Mouse (Mus musculus) C2C12 (cell line): Measurements from ENCODE around the gene Dixdc1.

Experiments
- CEBPB ChIP-seq: IDR thresholded peaks from one replicate; pipeline ENCODE4 v1.6.1; 2011; ENCODE audit warnings: low read depth, mild to moderate bottlenecking, control low read depth, moderate library complexity
- CTCF ChIP-seq: IDR thresholded peaks from one replicate; pipeline ENCODE4 v1.5.1; 2011; ENCODE audit not compliant: control insufficient read depth, insufficient read depth, insufficient read length
- MAX ChIP-seq: IDR thresholded peaks from one replicate; pipeline ENCODE4 v1.6.1; 2011; ENCODE audit warnings: mild to moderate bottlenecking, control low read depth
- MYOD1 ChIP-seq: IDR thresholded peaks from one replicate; pipeline ENCODE4 v1.6.1; 2011; ENCODE audit warnings: low read depth; ENCODE audit not compliant: control insufficient read depth, insufficient read length
- MYOG ChIP-seq: IDR thresholded peaks from one replicate; pipeline ENCODE4 v1.6.1; 2011; ENCODE audit not compliant: control insufficient read depth, insufficient read length; ENCODE audit errors: extremely low read depth
- USF1 ChIP-seq: IDR thresholded peaks from one replicate; pipeline ENCODE4 v1.6.1; 2011; ENCODE audit warnings: low read depth, mild to moderate bottlenecking, control low read depth, moderate library complexity

DNA sequence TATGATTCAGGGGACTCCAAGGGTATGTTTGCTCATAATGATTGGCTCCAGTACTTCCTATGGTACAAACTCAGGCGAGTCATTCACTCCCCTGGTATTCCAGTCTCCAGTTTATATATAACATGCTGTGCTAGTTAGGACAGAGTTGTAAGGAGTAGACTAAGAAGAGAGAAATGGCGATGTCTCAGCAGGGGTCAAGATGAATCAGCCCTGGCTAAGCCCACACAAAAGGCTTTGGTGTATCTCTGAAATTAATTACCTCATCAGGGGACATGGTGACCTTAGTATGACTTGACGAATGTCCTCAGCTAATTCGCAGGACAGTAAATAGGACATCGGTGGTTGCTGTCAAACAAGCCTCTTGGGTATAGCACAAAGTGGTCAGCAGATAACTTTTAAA, 17.4 kb upstream of the Dixdc1 start:
- TF ChIP-seq CTCF (no peak), USF1 (no peak), CEBPB (no peak), MYOG (no peak), MAX (no peak), MYOD1 (no peak)
